Mouse (Mus musculus) G1E (cell line): ENCODE data around the gene Zfyve27. TPM values are rescaled to one million over a fixed set of nuclear protein-coding genes. Genes with fewer than 3 reads are reported as not detected.

Source experiments
- ATAC-seq: 2 replicates; pipeline ENCODE4 v1.8.0; 2016; ENCODE audit warnings: mild to moderate bottlenecking; ENCODE audit not compliant: insufficient number of reproducible peaks, poor library complexity, low FRiP score, severe bottlenecking; ENCODE audit errors: extremely low read depth
- DNase-seq: peaks from one replicate; pipeline ENCODE4 v3.0.0; 2012; ENCODE audit warnings: low spot score
- H3K27me3 ChIP-seq: 2 replicates; pipeline ENCODE4 v1.6.1; 2012; ENCODE audit warnings: mild to moderate bottlenecking, low read length, inconsistent platforms; ENCODE audit not compliant: insufficient read depth
- H3K36me3 ChIP-seq: replicated peaks from 2 replicates; pipeline ENCODE3; 2012; ENCODE audit warnings: mild to moderate bottlenecking, inconsistent platforms
- H3K4me1 ChIP-seq: 2 replicates; pipeline ENCODE4 v1.6.1; 2012; ENCODE audit warnings: low read depth, low read length, inconsistent platforms, mixed read lengths; ENCODE audit not compliant: insufficient read depth
- H3K4me3 ChIP-seq: 2 replicates; pipeline ENCODE4 v1.5.1; 2012; ENCODE audit warnings: low read depth, mild to moderate bottlenecking, inconsistent platforms, low read length, moderate library complexity, mixed read lengths
- H3K9me3 ChIP-seq: replicated peaks from 2 replicates; pipeline ENCODE4 v1.6.1; 2012; ENCODE audit warnings: inconsistent platforms
- CTCF ChIP-seq: IDR thresholded peaks from 2 replicates; pipeline ENCODE4 v1.5.1; 2012; ENCODE audit warnings: low read depth, low read length, inconsistent platforms, mixed read lengths
- GATA1 ChIP-seq: IDR thresholded peaks from 2 replicates; pipeline ENCODE4 v1.6.1; 2012; ENCODE audit warnings: borderline replicate concordance, low read length, inconsistent platforms, mixed read lengths
- GATA2 ChIP-seq: IDR thresholded peaks from 2 replicates; pipeline ENCODE4 v1.6.1; 2012; ENCODE audit warnings: low read depth, low read length, inconsistent platforms, borderline replicate concordance
- POLR2AphosphoS5 ChIP-seq: IDR thresholded peaks from 2 replicates; pipeline ENCODE4 v1.6.1; 2012; ENCODE audit warnings: low read depth, low read length, inconsistent platforms; ENCODE audit not compliant: insufficient replicate concordance
- TAL1 ChIP-seq: conservative IDR thresholded peaks from 2 replicates; pipeline ENCODE4 v1.6.1; 2012; ENCODE audit warnings: low read depth, low read length, inconsistent platforms, mixed read lengths
- polyA plus RNA-seq: library from polyadenylated mRNA; stranded (reverse); fragments of >175 nt; gene quantifications from 2 replicates; pipeline ENCODE4 v1.2.3, GENCODE M21; 2012
- total RNA-seq, 2 experiments: library from RNA; stranded (forward) in 1 of 2; stranded (reverse) in 1 of 2; fragments of 200-1000 nt in 1 of 2; fragments of >200 nt in 1 of 2; fragmentation: Nextera tagmentation in 1 of 2; gene quantifications; 2 replicates each; pipeline ENCODE4 v1.2.3; 2014 to 2017

Zfyve27 gene
- total and polyA plus RNA-seq, 3 experiments: 12.9 to 17.6 (median 16.9) TPM

DNA sequence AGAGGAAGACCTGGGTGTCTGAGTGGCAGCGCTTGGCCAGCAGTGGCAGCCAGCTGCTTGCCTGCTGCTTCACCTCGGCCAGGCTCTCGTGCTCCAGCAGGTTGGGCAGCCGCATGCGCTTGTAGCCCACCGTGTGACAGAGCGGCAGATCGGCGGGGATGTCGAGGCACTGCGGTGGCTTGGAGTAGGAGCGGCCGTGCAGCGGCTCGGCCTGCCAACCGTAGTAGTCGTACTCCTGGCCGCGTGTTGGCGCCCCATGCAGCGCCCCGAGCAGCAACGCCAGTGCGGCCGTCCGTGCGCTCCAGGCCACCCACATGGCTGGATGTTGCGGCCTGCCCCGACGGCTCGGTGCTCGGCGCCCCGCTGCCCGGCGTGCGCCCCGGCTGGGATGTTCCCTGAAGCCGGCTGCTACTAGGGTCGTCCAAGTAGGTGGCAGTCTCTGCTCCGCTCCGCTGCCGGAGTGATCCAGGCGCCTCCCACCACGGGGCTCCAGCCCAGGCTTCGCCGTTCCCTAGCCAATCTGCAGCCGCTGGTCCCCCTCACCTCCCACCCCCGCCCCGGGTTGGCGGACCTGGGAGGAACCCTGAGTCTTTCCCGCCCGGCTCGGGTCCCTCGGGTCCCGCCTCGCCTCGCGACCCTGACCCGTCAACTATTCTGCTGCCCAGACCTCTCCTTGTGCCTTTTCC lies 38.1 kb downstream of the Zfyve27 start, which contains the start of gene Sfrp5:
Sfrp5 (minus strand) TSS at position 557 of the 686 bp plus-strand sequence.
- DNase-seq (no peak), ATAC-seq (no peak)
- H3K9me3 ChIP-seq: no peaks in the 10 kb centered on the region
- peaks cover 5% of the 10 kb centered on the region; the same call in 1 of the 2 replicates for H3K4me1 ChIP-seq
- H3K36me3 ChIP-seq: no peaks in the 10 kb centered on the region
- TF ChIP-seq TAL1 (no peak), CTCF (no peak), POLR2AphosphoS5 (no peak), GATA1 (no peak)
- no peak within 1 kb of the TSS; the same call in 1 of the 2 replicates for H3K4me3 ChIP-seq
- peaks cover 41% of the 10 kb centered on the region for H3K27me3 ChIP-seq

DNA sequence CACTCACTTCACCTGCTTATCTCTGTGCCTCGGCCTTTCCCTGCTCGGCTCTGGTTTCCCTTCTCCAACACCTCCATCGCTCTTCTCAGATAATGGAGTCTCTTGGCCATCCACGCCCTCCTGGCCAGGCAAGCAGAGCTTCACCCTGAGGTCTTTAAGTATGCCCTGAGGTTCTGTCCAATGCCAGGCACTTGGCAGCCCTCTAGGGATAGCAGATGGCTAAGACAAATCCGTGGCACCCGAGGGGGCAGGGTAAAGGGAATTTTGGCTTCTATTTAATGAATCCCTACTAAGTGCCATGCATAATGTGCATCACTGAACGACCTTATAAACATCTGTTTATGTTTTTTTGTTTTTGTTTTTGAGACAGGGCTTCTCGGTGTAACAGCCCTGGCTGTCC lies 38.7 kb downstream of the Zfyve27 start:
- H3K27me3 ChIP-seq: peaks cover 37% of the 10 kb centered on the region
- no peak for TF ChIP-seq CTCF
- TF ChIP-seq TAL1: no peak
- no peak for TF ChIP-seq GATA1
- no peak for TF ChIP-seq GATA2
- TF ChIP-seq POLR2AphosphoS5: no peak
- no peak for DNase-seq
- H3K36me3 ChIP-seq: no peaks in the 10 kb centered on the region
- H3K9me3 ChIP-seq: no peaks in the 10 kb centered on the region
- no peak for ATAC-seq
- H3K4me1 ChIP-seq: peaks cover 5% of the 10 kb centered on the region; the same call in 1 of the 2 replicates
- no peak overlapping the region for H3K4me3 ChIP-seq

DNA sequence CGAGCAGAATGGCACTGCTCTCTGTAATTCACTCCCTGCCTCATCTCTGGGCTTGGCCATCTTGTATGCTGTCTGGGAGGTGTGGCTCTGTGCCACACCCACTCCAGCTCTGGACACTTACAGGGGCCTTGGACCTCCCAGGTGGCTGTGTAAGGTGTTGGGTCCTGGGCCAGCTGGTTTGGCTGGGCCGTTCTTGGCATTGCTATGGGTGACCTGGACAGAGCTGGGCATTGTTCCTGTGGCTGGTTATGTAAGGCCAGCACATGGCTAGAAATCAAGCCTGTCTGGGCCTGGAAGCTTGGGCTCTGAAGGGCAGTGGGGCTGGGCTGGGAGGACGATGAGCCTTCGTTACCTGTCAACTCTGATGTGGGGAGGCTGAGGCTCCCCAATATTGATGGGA lies 40.6 kb downstream of the Zfyve27 start:
- Histone ChIP-seq H3K36me3 (no peaks in the 10 kb centered on the region), H3K4me3 (no peak overlapping the region), H3K9me3 (no peaks in the 10 kb centered on the region), H3K4me1 (no peaks in the 10 kb centered on the region), H3K27me3 (peaks cover 37% of the 10 kb centered on the region)
- no peak for DNase-seq
- ATAC-seq: no peak
- TF ChIP-seq GATA1: no peak
- no peak for TF ChIP-seq GATA2
- TF ChIP-seq TAL1: no peak
- TF ChIP-seq CTCF: no peak

DNA sequence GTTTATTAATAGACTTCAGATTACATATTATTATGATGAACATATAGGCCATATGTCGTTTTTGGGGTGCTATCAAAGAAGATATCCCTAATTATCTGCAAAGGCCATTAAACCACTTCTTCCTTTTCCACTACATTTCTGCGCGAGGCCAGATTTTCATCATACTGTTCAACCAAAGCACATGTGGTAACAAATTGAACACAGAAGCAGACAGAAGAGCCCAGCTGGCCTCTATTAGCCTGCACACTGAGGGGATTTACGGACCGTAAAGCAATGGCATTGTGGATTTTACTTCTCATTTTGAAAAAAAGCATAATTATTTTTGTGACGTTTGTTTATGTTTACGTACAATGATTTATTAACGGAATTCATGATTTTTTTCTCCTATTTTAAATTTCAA lies 41.5 kb downstream of the Zfyve27 start:
- Histone ChIP-seq H3K4me1 (no peaks in the 10 kb centered on the region), H3K4me3 (no peak overlapping the region), H3K27me3 (peaks cover 40% of the 10 kb centered on the region), H3K9me3 (no peaks in the 10 kb centered on the region), H3K36me3 (no peaks in the 10 kb centered on the region)
- no peak for ATAC-seq
- DNase-seq: no peak
- TF ChIP-seq POLR2AphosphoS5 (no peak), CTCF (no peak), TAL1 (no peak), GATA1 (no peak), GATA2 (no peak)

DNA sequence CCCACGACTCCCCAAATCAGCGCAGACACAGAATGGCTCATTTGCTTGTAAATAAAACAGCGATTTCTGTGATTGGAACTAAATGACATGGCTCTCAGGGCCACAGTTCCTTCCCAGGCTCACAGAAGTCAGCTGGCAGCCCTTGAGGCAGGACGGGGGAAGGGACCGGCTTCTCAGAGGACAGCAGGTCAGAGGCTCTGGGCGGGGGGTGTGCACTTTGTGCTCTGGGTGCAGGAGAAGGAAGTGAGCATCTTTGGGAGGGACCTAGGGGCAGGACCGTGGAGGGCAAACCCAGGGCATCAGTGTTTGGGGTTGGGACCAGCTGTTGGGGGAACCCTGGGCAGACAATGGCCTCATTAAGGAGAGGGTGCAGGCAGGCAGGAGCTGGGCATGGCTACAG lies 45.7 kb downstream of the Zfyve27 start:
- Histone ChIP-seq H3K27me3 (peaks cover 32% of the 10 kb centered on the region), H3K36me3 (no peaks in the 10 kb centered on the region), H3K9me3 (no peaks in the 10 kb centered on the region), H3K4me3 (no peak overlapping the region), H3K4me1 (no peaks in the 10 kb centered on the region)
- TF ChIP-seq GATA1 (no peak), CTCF (no peak), GATA2 (no peak), POLR2AphosphoS5 (no peak), TAL1 (no peak)
- DNase-seq (no peak), ATAC-seq (no peak)

DNA sequence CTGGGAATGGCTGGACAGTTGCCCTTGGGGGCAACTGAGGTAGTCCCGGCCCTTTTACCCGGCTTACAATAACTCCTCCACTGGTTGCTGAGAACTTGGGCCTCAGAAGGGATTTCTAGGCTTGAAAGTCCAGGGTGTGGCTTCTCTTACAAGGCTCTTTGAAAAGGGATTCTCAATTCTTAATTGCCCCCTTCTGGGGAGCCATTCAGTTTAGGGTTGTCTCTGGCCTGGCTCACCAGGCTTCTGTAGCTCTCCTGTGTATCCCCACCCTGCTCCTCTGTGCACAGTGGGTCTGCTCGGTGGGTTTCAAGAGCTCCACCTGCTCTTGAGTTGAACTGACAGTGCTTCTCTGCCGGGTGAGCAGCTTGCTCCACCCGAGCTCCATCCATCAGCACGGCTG lies 46.2 kb downstream of the Zfyve27 start:
- no peaks in the 10 kb centered on the region for H3K36me3 ChIP-seq
- H3K9me3 ChIP-seq: no peaks in the 10 kb centered on the region
- H3K4me3 ChIP-seq: no peak overlapping the region
- DNase-seq (no peak), ATAC-seq (no peak)
- no peak for TF ChIP-seq GATA2
- TF ChIP-seq GATA1: no peak
- TF ChIP-seq POLR2AphosphoS5: no peak
- TF ChIP-seq TAL1: no peak
- TF ChIP-seq CTCF: no peak
- H3K4me1 ChIP-seq: no peaks in the 10 kb centered on the region
- H3K27me3 ChIP-seq: peaks cover 30% of the 10 kb centered on the region
